Mouse (Mus musculus): ENCODE data around the gene Prdm5.

Prdm5 gene

GRCm38 (mm10) chr6:65778861-65779688 is at the start of gene Prdm5:
TSS of gene Prdm5 (plus strand) at chr6:65778988.
- DNase-seq: peak; percentile 20

GRCm38 (mm10) chr6:65739442-65739841 is 39.3 kb upstream of the Prdm5 start:
- no peak for DNase-seq

GRCm38 (mm10) chr6:65743144-65743870 is 35.5 kb upstream of the Prdm5 start:
- no peak for DNase-seq

GRCm38 (mm10) chr6:65743871-65744202 is 35.0 kb upstream of the Prdm5 start:
- DNase-seq: no peak

- no peak for DNase-seq
Observed at GRCm38 (mm10) chr6:65758214-65758613, 20.6 kb upstream of the Prdm5 start.

- DNase-seq: no peak
Observed at GRCm38 (mm10) chr6:65759174-65759573, 19.6 kb upstream of the Prdm5 start.

GRCm38 (mm10) chr6:65760073-65760472 is 18.7 kb upstream of the Prdm5 start:
- DNase-seq: no peak

GRCm38 (mm10) chr6:65764459-65764858 is 14.3 kb upstream of the Prdm5 start:
- no peak for DNase-seq

- peak; percentile 37 for DNase-seq
Observed at GRCm38 (mm10) chr6:65765057-65765456, 13.7 kb upstream of the Prdm5 start.

GRCm38 (mm10) chr6:65765752-65766397 is 12.9 kb upstream of the Prdm5 start:
- no peak for DNase-seq

GRCm38 (mm10) chr6:65767911-65768310 is 10.9 kb upstream of the Prdm5 start:
- DNase-seq: no peak

- no peak for DNase-seq
Observed at GRCm38 (mm10) chr6:65773566-65773965, 5.2 kb upstream of the Prdm5 start.

- no peak for DNase-seq
Observed at GRCm38 (mm10) chr6:65779689-65780233, 973 bp downstream of the Prdm5 start.

GRCm38 (mm10) chr6:65781441-65781840 is 2.7 kb downstream of the Prdm5 start:
- DNase-seq: no peak

GRCm38 (mm10) chr6:65783670-65784069 is 4.9 kb downstream of the Prdm5 start:
- no peak for DNase-seq

- DNase-seq: no peak
Observed at GRCm38 (mm10) chr6:65792923-65793322, 14.1 kb downstream of the Prdm5 start.

- DNase-seq: no peak
Observed at GRCm38 (mm10) chr6:65796552-65796951, 17.8 kb downstream of the Prdm5 start.

- no peak for DNase-seq
Observed at GRCm38 (mm10) chr6:65797276-65797675, 18.5 kb downstream of the Prdm5 start.

- DNase-seq: no peak
Observed at GRCm38 (mm10) chr6:65798390-65798789, 19.6 kb downstream of the Prdm5 start.

- no peak for DNase-seq
Observed at GRCm38 (mm10) chr6:65811685-65812084, 32.9 kb downstream of the Prdm5 start.

- DNase-seq: no peak
Observed at GRCm38 (mm10) chr6:65818039-65818747, 39.4 kb downstream of the Prdm5 start.

- no peak for DNase-seq
Observed at GRCm38 (mm10) chr6:65828656-65829055, 49.9 kb downstream of the Prdm5 start.

- no peak for DNase-seq
Observed at GRCm38 (mm10) chr6:65831443-65831842, 52.7 kb downstream of the Prdm5 start.

All from kidney, adult 11 months (tissue).